Mouse (Mus musculus): ENCODE data around the gene Ada. TPM values are rescaled to one million over a fixed set of nuclear protein-coding genes. Genes with fewer than 3 reads are reported as not detected.

Gene Ada
- total and polyA plus RNA-seq, 3 experiments: 18.0 to 24.0 (median 19.9) TPM

- in situ Hi-C loops (cut with MboI; ENCODE audit: low pct_ligation_motif_present, low pct_unique_long_range_greater_than_20kb, low sequenced_read_pairs): loop anchor here (5.0 kb wide), 2 partner anchors 70 to 110 kb away; partner anchors contain the start of gene Serinc3
- H3K9me3 ChIP-seq (replicated peaks; ENCODE audit: low read length): no peaks in the 10 kb centered on the region
- peak overlapping the region; percentile 47 for H3K4me2 ChIP-seq (ENCODE audit: insufficient read depth, low read depth, poor library complexity, severe bottlenecking)
- TF ChIP-seq KAT2A (IDR thresholded peaks at IDR 0.05; ENCODE audit: insufficient replicate concordance, low read length) (no peak), MXI1 (IDR thresholded peaks at IDR 0.05; ENCODE audit: low read depth, low read length) (no peak), TCF12 (IDR thresholded peaks at IDR 0.05; ENCODE audit: low read depth, low read length) (peak; percentile 91), SMC3 (IDR thresholded peaks at IDR 0.05; ENCODE audit: low read depth, low read length) (no peak), EP300 (IDR thresholded peaks at IDR 0.05; ENCODE audit: low read length) (0 out of 2 replicates have a peak, but pooled peaks have one; percentile 51), RCOR1 (conservative IDR thresholded peaks at IDR 0.05; ENCODE audit: low read depth, low read length) (no peak), GABPA (IDR thresholded peaks at IDR 0.05; ENCODE audit: insufficient replicate concordance, low read depth, low read length) (no peak), IRF4 (IDR thresholded peaks at IDR 0.05; ENCODE audit: low read depth, low read length) (0 out of 2 replicates have a peak, but pooled peaks have one; percentile 13), ETS1 (conservative IDR thresholded peaks at IDR 0.05; ENCODE audit: low read depth, low read length) (0 out of 2 replicates have a peak, but pooled peaks have one; percentile 15), MEF2A (IDR thresholded peaks at IDR 0.05; ENCODE audit: borderline replicate concordance, low read depth, low read length) (0 out of 2 replicates have a peak, but pooled peaks have one; percentile 7), USF1 (IDR thresholded peaks at IDR 0.05; ENCODE audit: low read depth, low read length) (no peak)
- peak overlapping the region; percentile 84 for H3K27ac ChIP-seq (ENCODE audit: insufficient read depth, low read depth)
- H3K9ac ChIP-seq (ENCODE audit: insufficient read depth, low read depth): peak overlapping the region; percentile 10; the same call in 1 of the 2 replicates
- DNase-seq (ENCODE audit: extremely low read depth): no peak
- dilution Hi-C loops (cut with MboI; ENCODE audit: extremely low pct_ligation_motif_present, extremely low pct_unique_long_range_greater_than_20kb, low sequenced_read_pairs): no loop called here
- H3K79me2 ChIP-seq (replicated peaks; ENCODE audit: control insufficient read depth, extremely low read depth, insufficient read depth, poor library complexity, severe bottlenecking): peaks cover 73% of the 10 kb centered on the region
- H3K36me3 ChIP-seq (replicated peaks in 1 of 2; ENCODE audit: control insufficient read depth in 1 of 2, insufficient read depth in 1 of 2, low read length in 1 of 2): peaks cover 21 to 88% of the 10 kb centered on the region in 2 experiments
- peaks cover 44 to 78% of the 10 kb centered on the region in 2 experiments for H3K4me1 ChIP-seq (ENCODE audit: control insufficient read depth in 1 of 2, insufficient read depth in 2 of 2)
- H3K4me3 ChIP-seq (replicated peaks in 1 of 3; ENCODE audit: low read depth in 2 of 3, low read length in 2 of 3, poor library complexity in 1 of 3): no peak overlapping the region
- no peaks in the 10 kb centered on the region for H3K27me3 ChIP-seq (replicated peaks)
These were observed 33.2 kb downstream of the Ada start for GRCm38 (mm10) chr2:163716853-163717252.

GRCm38 (mm10) chr2:163716448-163716847 is 33.6 kb downstream of the Ada start:
- H3K4me3 ChIP-seq (replicated peaks in 1 of 3; ENCODE audit: low read depth in 2 of 3, low read length in 2 of 3, poor library complexity in 1 of 3): no peak overlapping the region
- in situ Hi-C loops (cut with MboI; ENCODE audit: low pct_ligation_motif_present, low pct_unique_long_range_greater_than_20kb, low sequenced_read_pairs) (loop anchor here (5.0 kb wide), 2 partner anchors 69 to 109 kb away; partner anchors contain the start of gene Serinc3), dilution Hi-C loops (cut with MboI; ENCODE audit: extremely low pct_ligation_motif_present, extremely low pct_unique_long_range_greater_than_20kb, low sequenced_read_pairs) (no loop called here)
- H3K9ac ChIP-seq (ENCODE audit: insufficient read depth, low read depth): peak overlapping the region; percentile 10; the same call in 1 of the 2 replicates
- H3K27me3 ChIP-seq (replicated peaks): no peaks in the 10 kb centered on the region
- H3K79me2 ChIP-seq (replicated peaks; ENCODE audit: control insufficient read depth, extremely low read depth, insufficient read depth, poor library complexity, severe bottlenecking): peaks cover 76% of the 10 kb centered on the region
- H3K4me1 ChIP-seq (ENCODE audit: control insufficient read depth in 1 of 2, insufficient read depth in 2 of 2): peaks cover 46 to 82% of the 10 kb centered on the region in 2 experiments
- H3K36me3 ChIP-seq (replicated peaks in 1 of 2; ENCODE audit: control insufficient read depth in 1 of 2, insufficient read depth in 1 of 2, low read length in 1 of 2): peaks cover 19 to 88% of the 10 kb centered on the region in 2 experiments
- no peaks in the 10 kb centered on the region for H3K9me3 ChIP-seq (replicated peaks; ENCODE audit: low read length)
- no peak for DNase-seq (ENCODE audit: extremely low read depth)
- TF ChIP-seq NELFE (IDR thresholded peaks at IDR 0.05; ENCODE audit: low read depth, low read length): no peak
- no peak for TF ChIP-seq JUN (IDR thresholded peaks at IDR 0.05; ENCODE audit: insufficient read depth, low read depth, low read length)
- no peak for TF ChIP-seq TBP (conservative IDR thresholded peaks at IDR 0.05; ENCODE audit: low read depth, low read length)
- TF ChIP-seq RCOR1 (conservative IDR thresholded peaks at IDR 0.05; ENCODE audit: low read depth, low read length): no peak
- no peak for TF ChIP-seq ZKSCAN1 (IDR thresholded peaks at IDR 0.05; ENCODE audit: borderline replicate concordance, low read depth, low read length)
- peak overlapping the region; percentile 84 for H3K27ac ChIP-seq (ENCODE audit: insufficient read depth, low read depth)
- peak overlapping the region; percentile 47 for H3K4me2 ChIP-seq (ENCODE audit: insufficient read depth, low read depth, poor library complexity, severe bottlenecking)

All from CH12.LX (cell line).